Mouse (Mus musculus): ENCODE data around the gene Trim63. TPM values are rescaled to one million over a fixed set of nuclear protein-coding genes. Genes with fewer than 3 reads are reported as not detected.
"Not testable (repeated sequence)": the region's sequence is repeated elsewhere in the genome, so short reads cannot be mapped to it uniquely, and the experiment has no call there.

Gene Trim63
- polyA plus RNA-seq, 1 experiment from 2014 or later, result 1.4 TPM

- TF ChIP-seq CTCF (IDR thresholded peaks at IDR 0.05; ENCODE audit: low read depth), result no peak
- H3K27ac ChIP-seq (ENCODE audit: low read depth, low read length), result peak overlapping the region; percentile 99; the same call in 1 of the 2 replicates
Observed at GRCm38 (mm10) chr4:134288397-134289256, 26.3 kb upstream of the Trim63 start.

GRCm38 (mm10) chr4:134292067-134292466 lies 22.9 kb upstream of the Trim63 start:
- ATAC-seq, result no peak
- H3K36me3 ChIP-seq (ENCODE audit: control insufficient read depth, insufficient read depth), result no peaks in the 10 kb centered on the region
- 23% methylated on average over 7 of the region's 7 CpGs for WGBS
- 0 out of 2 replicates have a peak, but pooled peaks cover 8% of the 10 kb centered on the region for H3K27me3 ChIP-seq (replicated peaks; ENCODE audit: control insufficient read depth, insufficient read depth, low read length)
- H3K27ac ChIP-seq (ENCODE audit: low read depth, low read length), result no peak overlapping the region
- TF ChIP-seq CTCF (IDR thresholded peaks at IDR 0.05; ENCODE audit: low read depth), result peak; percentile 92
- H3K4me1 ChIP-seq (replicated peaks; ENCODE audit: control insufficient read depth, insufficient read depth, low read length), result no peaks in the 10 kb centered on the region
- H3K4me2 ChIP-seq (replicated peaks; ENCODE audit: low read depth), result no peak overlapping the region
- H3K9ac ChIP-seq (ENCODE audit: low read depth, low read length), result no peak overlapping the region; the same call in 1 of the 2 replicates
- H3K4me3 ChIP-seq (ENCODE audit: low read depth, low read length), result no peak overlapping the region
- H3K9me3 ChIP-seq (ENCODE audit: control insufficient read depth), result no peaks in the 10 kb centered on the region

More at GRCm38 (mm10) chr4:134288397-134289256, 26.3 kb upstream of the Trim63 start:
- Histone ChIP-seq H3K36me3 (ENCODE audit: control insufficient read depth, insufficient read depth) (peaks cover 6% of the 10 kb centered on the region; the same call in 1 of the 2 replicates), H3K4me2 (replicated peaks; ENCODE audit: low read depth) (peak overlapping the region; percentile 71), H3K4me3 (ENCODE audit: low read depth, low read length) (peak overlapping the region; percentile 97), H3K27me3 (replicated peaks; ENCODE audit: control insufficient read depth, insufficient read depth, low read length) (0 out of 2 replicates have a peak, but pooled peaks cover 8% of the 10 kb centered on the region), H3K9me3 (ENCODE audit: control insufficient read depth) (no peaks in the 10 kb centered on the region), H3K4me1 (replicated peaks; ENCODE audit: control insufficient read depth, insufficient read depth, low read length) (no peaks in the 10 kb centered on the region), H3K9ac (ENCODE audit: low read depth, low read length) (peak overlapping the region; percentile 96; the same call in 1 of the 2 replicates)
- 16% methylated on average over 11 of the region's 11 CpGs for WGBS
- no peak for ATAC-seq

- no peak for ATAC-seq
- no peak overlapping the region for H3K9ac ChIP-seq (ENCODE audit: low read depth, low read length)
- no peak overlapping the region for H3K4me2 ChIP-seq (replicated peaks; ENCODE audit: low read depth)
- no peaks in the 10 kb centered on the region for H3K4me1 ChIP-seq (replicated peaks; ENCODE audit: control insufficient read depth, insufficient read depth, low read length)
- WGBS, result 72% methylated on average over 18 of the region's 18 CpGs
- H3K4me3 ChIP-seq (ENCODE audit: low read depth, low read length), result no peak overlapping the region
- no peak overlapping the region for H3K27ac ChIP-seq (ENCODE audit: low read depth, low read length)
- no peaks in the 10 kb centered on the region for H3K9me3 ChIP-seq (ENCODE audit: control insufficient read depth)
- H3K27me3 ChIP-seq (replicated peaks; ENCODE audit: control insufficient read depth, insufficient read depth, low read length), result 0 out of 2 replicates have a peak, but pooled peaks cover 8% of the 10 kb centered on the region
- no peak for TF ChIP-seq CTCF (IDR thresholded peaks at IDR 0.05; ENCODE audit: low read depth)
- no peaks in the 10 kb centered on the region for H3K36me3 ChIP-seq (ENCODE audit: control insufficient read depth, insufficient read depth)
Observed at GRCm38 (mm10) chr4:134293061-134293691, 21.7 kb upstream of the Trim63 start.

GRCm38 (mm10) chr4:134293692-134294163 lies 21.2 kb upstream of the Trim63 start:
- Histone ChIP-seq H3K4me3 (ENCODE audit: low read depth, low read length) (no peak overlapping the region), H3K9me3 (ENCODE audit: control insufficient read depth) (no peaks in the 10 kb centered on the region), H3K4me2 (replicated peaks; ENCODE audit: low read depth) (no peak overlapping the region), H3K36me3 (ENCODE audit: control insufficient read depth, insufficient read depth) (no peaks in the 10 kb centered on the region), H3K9ac (ENCODE audit: low read depth, low read length) (no peak overlapping the region), H3K4me1 (replicated peaks; ENCODE audit: control insufficient read depth, insufficient read depth, low read length) (no peaks in the 10 kb centered on the region), H3K27ac (ENCODE audit: low read depth, low read length) (no peak overlapping the region), H3K27me3 (replicated peaks; ENCODE audit: control insufficient read depth, insufficient read depth, low read length) (0 out of 2 replicates have a peak, but pooled peaks cover 8% of the 10 kb centered on the region)
- ATAC-seq, result no peak
- TF ChIP-seq CTCF (IDR thresholded peaks at IDR 0.05; ENCODE audit: low read depth), result no peak
- 49% methylated on average over 9 of the region's 9 CpGs for WGBS

- 81% methylated on average over 4 of the region's 4 CpGs for WGBS
- not testable (repeated sequence) for H3K4me3 ChIP-seq (ENCODE audit: low read depth, low read length); H3K9ac ChIP-seq (ENCODE audit: low read depth, low read length); H3K27ac ChIP-seq (ENCODE audit: low read depth, low read length); ATAC-seq; H3K4me2 ChIP-seq (replicated peaks; ENCODE audit: low read depth); H3K36me3 ChIP-seq (ENCODE audit: control insufficient read depth, insufficient read depth); H3K4me1 ChIP-seq (replicated peaks; ENCODE audit: control insufficient read depth, insufficient read depth, low read length); H3K9me3 ChIP-seq (ENCODE audit: control insufficient read depth); H3K27me3 ChIP-seq (replicated peaks; ENCODE audit: control insufficient read depth, insufficient read depth, low read length)
- TF ChIP-seq CTCF (IDR thresholded peaks at IDR 0.05; ENCODE audit: low read depth), result 0 out of 2 replicates have a peak, but pooled peaks have one; percentile 12
Observed at GRCm38 (mm10) chr4:134296096-134296495, 18.8 kb upstream of the Trim63 start.

- peak; percentile 34 for TF ChIP-seq CTCF (IDR thresholded peaks at IDR 0.05; ENCODE audit: low read depth)
- no peaks in the 10 kb centered on the region for H3K4me1 ChIP-seq (replicated peaks; ENCODE audit: control insufficient read depth, insufficient read depth, low read length)
- H3K9ac ChIP-seq (ENCODE audit: low read depth, low read length), result no peak overlapping the region
- no peak overlapping the region for H3K4me3 ChIP-seq (ENCODE audit: low read depth, low read length)
- no peaks in the 10 kb centered on the region for H3K36me3 ChIP-seq (ENCODE audit: control insufficient read depth, insufficient read depth)
- 97% methylated on average over 4 of the region's 4 CpGs for WGBS
- no peak overlapping the region for H3K27ac ChIP-seq (ENCODE audit: low read depth, low read length)
- H3K4me2 ChIP-seq (replicated peaks; ENCODE audit: low read depth), result no peak overlapping the region
- H3K27me3 ChIP-seq (replicated peaks; ENCODE audit: control insufficient read depth, insufficient read depth, low read length), result 0 out of 2 replicates have a peak, but pooled peaks cover 8% of the 10 kb centered on the region
- no peak for ATAC-seq
- H3K9me3 ChIP-seq (ENCODE audit: control insufficient read depth), result no peaks in the 10 kb centered on the region
Observed at GRCm38 (mm10) chr4:134296523-134296922, 18.4 kb upstream of the Trim63 start.
